Mouse (Mus musculus): ENCODE data around the gene Igfbp7.
"Not testable (repeated sequence)": the region's sequence is repeated elsewhere in the genome, so short reads cannot be mapped to it uniquely, and the experiment has no call there.

Igfbp7 gene

DNA sequence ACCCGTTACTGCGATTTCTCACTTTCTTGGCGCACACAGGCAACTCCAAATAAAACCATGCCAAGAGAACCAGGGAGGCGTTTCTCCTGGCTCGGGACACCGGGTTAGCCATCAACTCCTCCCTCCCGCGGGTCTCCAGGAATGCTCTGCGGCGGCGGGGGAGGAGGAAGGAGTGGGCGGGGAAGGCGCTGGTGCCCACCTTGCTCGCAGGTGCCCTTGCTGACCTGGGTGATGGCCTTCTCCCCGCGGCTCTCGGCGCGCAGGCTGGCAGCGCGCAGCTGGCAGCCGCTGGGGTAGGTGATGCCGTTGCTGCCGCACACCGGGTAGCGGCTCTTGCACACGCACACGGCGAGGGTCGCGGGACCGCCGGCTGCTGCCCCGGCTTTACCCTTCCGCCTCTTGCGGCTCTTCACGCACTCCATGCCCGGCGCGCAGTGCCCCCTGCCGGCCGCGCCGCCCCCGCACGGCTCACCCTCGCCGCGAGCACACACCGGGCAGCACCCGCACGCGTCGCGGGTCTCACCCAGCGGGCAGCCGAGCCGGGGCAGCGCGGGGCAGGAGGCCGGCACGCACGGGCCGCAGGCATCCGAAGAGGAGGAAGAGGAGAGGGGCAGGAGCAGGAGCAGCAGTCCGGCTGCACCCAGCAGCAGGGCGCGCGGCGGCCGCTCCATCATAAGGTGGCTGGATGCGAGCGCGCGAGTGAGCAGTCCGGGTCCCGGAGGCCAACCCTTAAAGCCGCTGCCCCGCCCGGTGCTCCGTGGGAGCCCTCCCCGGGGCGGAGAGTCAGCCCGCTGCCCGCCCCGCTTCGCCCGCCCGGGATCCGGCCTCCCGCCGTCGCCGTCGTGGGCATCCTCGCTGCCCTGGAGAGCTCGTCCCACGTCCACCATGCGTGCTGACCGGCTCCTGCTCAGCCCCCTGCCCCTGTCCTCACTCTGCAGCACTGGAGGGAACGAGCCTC, at the start of gene Igfbp7:
TSS of gene Igfbp7 (minus strand) at position 701 of the 958 bp plus-strand sequence.
- peak in 1 of 2 experiments; percentile 25 for DNase-seq (ENCODE audit: low spot score in 2 of 2)

DNA sequence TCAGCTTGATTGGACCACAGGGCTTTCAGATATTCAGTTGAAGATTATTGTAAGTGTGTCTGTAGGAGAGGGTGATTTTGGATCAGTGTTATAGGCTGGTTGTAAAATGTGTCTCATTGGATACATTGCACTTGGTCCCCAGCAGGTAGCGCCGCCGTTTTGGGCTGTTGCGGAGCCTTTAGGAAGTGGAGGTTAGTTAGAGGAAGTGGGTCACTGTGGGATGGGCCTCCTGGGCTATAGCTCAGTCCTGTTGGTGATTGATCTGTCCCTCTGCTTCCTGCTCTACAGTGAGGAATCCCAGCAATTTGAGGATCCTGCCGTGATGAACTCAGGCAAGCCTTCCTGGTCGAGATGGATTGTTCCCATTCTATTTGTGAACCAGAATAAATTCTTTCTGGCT, 44.3 kb upstream of the Igfbp7 start:
- no peak for DNase-seq (ENCODE audit: low spot score in 2 of 2)

DNA sequence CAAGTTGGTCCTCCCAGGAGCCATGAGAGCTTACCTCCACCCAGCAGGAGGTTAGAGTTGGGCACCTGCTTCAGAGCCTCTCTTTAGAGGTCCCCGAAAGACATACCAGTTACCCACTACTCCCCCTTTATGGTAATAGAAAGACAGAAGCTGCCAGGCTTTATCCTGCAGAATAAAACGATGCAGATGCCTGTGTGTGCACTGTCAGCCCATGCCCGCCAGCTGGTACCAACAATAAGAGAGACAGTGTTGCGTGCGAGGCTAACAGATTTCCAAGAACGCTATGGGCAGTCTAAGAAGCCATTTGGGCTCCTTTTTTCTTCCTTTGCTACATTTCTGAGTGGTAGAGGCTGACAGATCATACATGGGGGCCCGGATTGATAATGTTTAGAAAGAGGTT, 41.7 kb upstream of the Igfbp7 start:
- DNase-seq (ENCODE audit: low spot score in 2 of 2) = no peak

DNA sequence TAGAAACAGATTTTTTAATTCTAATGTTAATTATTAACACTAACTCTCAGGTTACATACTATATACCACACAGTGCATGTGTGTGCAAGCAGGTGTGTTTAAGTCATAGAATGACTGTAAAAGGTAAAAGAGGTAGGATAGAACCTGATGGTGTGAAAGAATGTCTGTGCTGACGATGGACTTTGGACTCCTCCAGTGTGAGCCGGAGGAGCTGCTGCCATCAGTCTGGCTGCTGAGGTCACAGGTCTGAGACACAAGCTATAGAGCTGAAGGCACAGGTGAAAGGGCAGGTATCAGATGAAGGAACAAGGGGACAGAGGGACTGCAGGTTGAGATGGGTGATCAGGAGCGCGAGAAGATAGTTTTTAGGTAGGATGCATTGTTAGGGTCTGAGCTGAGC, 37.6 kb upstream of the Igfbp7 start:
- no peak for DNase-seq (ENCODE audit: low spot score in 2 of 2)

DNA sequence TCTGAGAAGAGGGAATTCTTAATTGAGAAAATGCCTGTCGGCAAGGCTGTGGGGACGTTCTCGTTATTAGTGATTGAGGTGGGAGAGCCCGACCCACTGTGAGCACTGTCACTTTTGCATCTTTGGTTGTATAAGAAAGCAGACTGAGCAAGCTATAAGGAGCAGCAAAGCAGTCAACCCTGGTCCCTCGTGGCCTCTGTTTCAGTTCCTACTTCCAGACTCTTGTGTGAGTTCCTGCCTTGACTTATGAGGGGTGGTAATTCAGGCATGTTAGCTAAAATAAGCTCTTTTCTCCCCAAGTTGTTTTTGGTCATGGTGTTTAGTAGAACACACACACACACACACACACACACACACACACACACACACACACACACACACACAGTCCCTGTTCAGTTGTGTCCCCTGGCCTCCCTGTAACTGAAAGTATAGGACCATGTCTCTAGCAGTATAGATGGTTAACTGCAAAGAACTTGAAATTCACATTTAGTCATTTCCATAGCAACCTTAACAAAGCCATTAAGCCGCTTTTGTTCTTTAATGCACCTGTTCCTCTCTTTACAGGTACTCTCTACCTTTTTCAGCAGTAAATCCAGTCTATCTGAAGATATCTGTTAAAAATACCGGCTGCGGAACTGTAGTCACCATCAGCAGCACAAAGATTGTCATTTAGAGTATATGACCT, 36.2 kb upstream of the Igfbp7 start:
- no peak for DNase-seq (ENCODE audit: low spot score in 2 of 2)

DNA sequence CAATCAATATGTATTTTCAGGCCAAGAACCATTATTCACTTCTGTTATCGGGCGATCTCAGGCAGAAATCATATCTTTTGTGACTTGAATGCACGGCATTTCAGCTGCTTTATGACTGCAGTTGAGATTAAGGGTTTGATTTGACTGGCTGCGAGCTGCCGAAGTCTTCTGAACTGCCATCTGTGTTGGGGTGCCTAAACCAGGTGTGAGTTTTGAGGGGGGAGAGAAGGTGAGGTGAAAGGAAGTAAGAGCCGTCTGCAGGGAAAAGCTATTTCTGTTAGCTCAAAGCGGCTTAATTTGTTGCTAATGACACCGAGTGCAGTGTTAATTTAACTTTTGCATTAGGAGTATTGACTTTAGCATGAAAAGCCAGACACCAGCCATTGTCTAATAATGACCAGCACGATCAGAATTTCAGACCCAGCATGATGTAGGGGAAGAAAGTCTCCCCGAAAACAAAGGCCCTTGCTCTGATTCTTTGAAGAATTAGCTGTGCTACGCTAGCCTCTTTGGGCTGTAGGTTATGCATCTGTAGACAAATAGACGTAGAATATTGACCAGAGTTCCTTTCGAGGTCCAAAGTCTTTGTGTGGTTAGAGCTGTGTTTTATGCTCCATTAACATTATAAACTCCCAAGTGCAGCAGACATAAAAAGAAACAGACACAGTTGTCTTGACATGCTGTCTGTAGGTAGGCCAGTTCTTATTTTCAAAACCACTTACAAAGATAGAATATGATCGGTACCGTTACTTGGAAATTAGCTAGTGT, 35.2 kb upstream of the Igfbp7 start:
- no peak for DNase-seq (ENCODE audit: low spot score in 2 of 2)

DNA sequence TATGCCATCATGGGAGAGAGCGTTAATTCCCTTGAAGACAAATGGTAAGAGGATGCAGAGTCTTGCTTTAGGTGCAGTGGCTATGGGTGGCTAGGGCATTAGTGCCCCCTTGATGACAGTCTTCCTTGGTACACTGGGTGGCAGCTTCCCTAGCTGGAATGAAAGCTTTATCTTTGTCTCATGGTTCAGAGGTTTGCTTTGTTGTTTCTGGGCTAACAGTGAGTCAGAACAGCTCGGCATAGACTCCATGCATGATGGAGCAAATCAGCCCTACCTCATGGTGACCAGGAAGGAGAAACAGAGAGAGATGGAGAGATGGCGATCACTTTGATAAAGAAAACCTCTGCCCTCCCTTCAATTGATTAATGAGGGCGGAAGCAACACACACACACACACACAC, 28.5 kb upstream of the Igfbp7 start:
- DNase-seq (ENCODE audit: low spot score in 2 of 2) = no peak

DNA sequence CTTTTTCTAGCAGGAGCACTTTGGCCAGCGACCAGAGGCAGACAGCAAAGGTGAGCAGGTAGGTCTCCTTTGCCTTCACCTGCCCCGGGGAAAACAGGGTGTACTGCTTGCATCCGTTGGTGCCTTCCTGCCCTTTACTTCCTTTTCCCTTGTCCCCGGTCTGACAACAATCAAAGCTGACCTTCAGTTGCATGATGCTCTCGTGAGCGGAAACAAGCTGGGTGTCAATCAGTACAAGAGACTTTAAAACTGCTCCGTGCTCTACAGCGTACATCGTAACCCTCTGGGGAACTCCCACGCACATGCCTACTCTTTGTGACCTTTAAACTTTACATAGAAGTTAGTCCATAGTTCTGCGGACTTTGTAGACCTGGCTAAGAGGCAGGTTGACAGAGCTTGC, 26.2 kb upstream of the Igfbp7 start:
- DNase-seq (ENCODE audit: low spot score in 2 of 2) = no peak

DNA sequence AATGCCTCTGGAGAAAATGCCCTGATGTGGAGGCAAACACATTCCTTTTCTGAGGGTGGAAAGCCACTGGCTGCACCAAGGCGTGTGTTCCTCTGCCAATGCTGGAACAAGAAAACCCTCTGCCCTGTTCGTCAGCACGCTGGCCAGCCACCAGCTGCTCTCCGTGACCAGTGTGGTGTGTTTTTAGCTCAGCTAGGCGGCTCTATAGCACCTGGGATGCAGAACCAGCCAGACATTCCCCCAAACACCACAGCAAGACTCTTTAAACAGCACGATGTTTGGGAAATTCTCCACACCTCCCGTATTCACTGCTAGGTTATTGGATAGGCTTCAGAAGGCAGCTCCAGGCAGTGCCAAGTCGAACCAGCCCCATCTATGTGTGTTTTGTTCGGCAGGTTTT, 25.7 kb upstream of the Igfbp7 start:
- no peak for DNase-seq (ENCODE audit: low spot score in 2 of 2)

DNA sequence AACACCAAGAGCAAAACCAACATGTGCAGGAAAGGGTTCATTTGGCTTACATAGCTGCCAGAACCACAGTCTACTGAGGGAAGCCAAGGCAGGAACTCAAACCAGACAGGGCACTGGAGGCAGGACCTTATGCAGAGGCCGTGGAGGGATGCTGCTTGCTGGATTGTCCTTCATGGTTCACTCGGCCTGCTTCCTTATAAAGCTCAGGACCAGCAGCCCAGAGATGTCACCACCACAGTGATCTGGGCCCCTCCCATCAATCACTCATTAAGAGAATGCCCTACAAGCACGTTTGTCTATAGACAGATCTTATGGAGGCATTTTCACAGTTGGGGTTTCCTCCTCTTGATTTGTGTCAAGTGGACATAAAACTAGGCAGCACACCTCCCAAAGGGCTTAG, 25.3 kb upstream of the Igfbp7 start:
- DNase-seq (ENCODE audit: low spot score in 2 of 2) = no peak

DNA sequence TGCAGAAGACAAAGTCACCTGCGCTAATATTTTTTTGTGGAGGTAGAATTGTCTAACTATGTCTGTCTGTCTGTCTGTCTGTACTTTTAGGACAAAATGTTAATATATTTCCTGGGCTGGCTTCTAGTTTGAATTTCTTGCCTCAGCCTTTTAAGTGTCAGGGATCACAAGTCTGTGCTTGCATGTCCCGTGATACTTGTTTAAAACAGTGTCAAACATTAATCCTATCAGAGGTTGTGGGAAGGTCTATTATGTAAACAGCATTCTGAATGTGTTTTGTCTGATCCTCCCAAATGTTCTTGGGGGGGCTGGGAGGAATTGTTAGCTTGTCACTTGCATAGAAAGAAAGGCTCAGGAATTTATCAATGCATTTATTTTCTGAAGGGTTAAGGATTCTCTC, 24.6 kb upstream of the Igfbp7 start:
- DNase-seq (ENCODE audit: low spot score in 2 of 2) = no peak

DNA sequence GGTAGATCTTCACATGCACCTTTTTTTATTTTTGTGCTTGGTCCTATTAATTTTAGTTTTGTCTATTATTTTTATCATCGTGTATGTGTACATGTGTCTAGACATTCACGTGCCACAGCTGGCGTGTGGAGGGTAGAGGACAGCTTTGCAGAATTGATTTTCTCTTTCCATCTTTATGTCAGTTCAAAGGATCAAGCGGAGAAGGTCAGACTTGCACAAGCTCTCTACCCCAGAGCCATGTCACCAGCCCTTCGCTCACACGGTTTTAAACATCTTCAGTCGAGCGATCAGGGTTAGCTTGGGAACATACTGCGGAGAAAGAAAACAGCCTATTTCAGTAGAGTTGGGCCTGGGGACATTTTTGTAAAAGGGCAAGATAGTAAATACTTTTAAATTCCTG, 23.2 kb upstream of the Igfbp7 start:
- no peak for DNase-seq (ENCODE audit: low spot score in 2 of 2)

DNA sequence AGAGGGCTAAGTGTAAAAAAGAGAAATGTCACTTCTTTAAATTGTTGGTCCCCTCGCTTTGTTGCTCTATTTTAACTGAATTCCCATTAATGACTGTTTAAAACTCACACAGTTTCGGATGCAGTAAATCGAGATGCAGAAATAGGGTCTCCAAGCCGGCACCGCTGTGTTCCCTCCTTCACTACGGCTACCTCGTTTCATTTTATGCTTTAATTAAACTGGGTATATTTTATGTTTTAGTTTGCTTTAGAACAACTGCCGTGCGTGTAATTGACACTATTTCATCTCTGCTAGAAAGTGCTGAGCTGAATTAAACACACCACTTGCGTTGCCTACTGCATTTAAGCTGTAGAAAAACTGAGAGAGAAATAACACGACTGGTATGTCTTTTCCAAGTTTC, 22.6 kb upstream of the Igfbp7 start:
- no peak for DNase-seq (ENCODE audit: low spot score in 2 of 2)

DNA sequence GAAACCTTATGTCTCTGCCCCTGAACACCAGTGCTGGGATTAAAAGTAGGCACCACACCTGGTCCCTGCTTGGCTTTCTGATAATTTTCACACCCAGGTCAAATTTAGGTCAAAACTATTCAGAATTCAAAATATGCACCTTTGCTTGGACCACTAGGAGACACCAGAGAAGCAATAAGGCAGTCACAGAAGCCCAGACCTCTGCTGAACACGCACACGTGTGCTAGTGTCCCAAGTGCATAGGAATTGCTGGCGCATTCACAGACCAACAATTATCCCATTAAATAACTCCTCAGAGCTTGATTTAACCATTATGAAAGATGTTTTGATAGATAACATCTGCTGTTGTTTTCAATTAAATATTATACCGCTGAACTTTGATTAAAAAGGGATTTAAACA, 22.2 kb upstream of the Igfbp7 start:
- DNase-seq (ENCODE audit: low spot score in 2 of 2) = no peak

DNA sequence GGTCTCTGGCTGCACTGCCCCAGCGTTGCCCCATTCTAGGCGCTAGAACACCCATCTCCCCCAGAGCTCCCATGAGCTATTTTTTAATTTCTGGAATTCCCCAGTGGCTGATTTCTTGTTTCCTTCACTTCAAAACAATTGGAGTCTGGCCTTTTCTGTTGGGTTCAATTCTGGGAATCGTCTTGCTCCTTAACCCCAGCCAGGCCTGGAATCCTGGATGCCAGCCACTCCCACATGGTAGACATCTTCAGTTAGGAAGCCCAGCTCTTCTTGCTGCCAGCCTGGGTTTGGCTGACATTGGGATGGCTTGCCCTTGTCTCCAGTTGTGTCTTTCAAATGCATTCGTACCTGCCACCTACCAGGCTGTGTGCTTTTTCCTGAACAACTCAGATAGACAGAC, 20.7 kb upstream of the Igfbp7 start:
- DNase-seq (ENCODE audit: low spot score in 2 of 2) = no peak

DNA sequence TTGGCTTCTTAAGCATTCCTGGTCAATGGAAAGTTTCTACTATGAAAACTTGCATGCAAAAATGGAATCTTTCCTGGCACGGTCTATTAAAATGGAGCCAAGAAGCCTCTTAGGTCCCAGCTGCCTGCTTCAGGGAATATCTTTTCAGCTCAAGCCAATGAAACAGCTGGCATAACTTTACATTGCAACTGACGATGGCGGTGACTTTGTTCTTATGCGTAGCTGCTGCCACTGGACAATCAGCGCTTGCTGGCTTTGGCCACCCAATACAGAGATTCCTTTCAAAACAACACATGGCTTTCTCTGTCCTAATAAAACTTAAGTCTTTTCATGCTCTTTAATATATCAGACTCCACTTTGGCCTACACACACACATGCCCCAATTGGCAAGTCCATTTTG, 20.1 kb upstream of the Igfbp7 start:
- no peak for DNase-seq (ENCODE audit: low spot score in 2 of 2)

DNA sequence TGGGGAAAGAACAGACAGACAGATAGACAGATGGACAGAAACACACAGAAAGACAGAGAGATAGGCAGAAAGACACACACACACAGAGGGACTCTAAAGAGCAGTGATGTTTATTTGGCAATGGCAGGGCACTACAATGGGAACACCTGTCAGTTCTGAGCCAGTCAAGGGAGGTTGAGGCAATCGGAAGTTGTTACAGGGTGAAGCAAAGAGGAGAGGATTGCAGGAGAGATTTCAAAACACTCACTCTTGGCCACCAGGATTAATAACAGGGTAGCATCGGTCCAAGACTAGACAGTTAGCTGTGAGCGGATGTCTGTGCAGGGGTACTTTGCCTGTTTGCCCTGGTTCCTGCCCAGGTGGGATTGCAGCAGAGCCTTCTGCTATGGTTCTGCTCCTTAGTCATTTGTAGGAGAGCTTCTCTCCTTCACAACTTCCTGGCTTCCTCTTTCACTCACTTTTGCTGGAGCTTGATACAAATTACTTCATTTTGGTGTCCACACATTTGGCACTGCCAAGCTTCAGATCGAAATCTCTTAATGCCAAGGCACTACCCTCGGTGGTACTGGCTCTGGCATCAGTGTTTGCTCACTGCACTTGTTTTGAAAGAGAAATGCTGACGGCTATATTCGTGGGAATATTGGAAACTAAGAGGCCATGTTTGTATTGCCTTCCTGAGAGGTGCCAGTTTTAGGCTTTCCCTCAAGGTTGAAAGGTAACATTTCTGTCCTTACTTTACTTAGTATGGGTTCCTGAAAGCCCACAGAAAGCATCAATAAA, 18.1 kb upstream of the Igfbp7 start:
- DNase-seq (ENCODE audit: low spot score in 2 of 2) = no peak

DNA sequence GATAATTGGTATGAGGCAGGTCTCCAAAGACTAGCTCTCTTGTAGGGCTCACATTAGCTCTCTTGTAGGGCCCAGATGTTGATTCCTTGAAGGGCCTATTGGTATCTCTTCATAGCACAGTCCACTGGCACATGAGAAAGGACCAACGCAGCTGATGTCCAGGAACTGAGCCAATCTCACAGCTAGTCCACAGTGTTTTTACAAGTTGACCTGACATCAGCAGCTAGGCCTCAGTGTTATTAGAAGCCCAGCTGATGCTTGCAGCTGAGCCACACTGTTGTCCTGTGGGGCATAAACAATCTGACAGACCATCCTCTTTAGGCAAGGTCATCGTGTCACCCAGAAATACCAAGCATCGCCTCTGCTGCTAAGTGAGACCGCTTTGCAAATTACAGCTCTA, 11.7 kb upstream of the Igfbp7 start:
- DNase-seq (ENCODE audit: low spot score in 2 of 2) = not testable (repeated sequence)

DNA sequence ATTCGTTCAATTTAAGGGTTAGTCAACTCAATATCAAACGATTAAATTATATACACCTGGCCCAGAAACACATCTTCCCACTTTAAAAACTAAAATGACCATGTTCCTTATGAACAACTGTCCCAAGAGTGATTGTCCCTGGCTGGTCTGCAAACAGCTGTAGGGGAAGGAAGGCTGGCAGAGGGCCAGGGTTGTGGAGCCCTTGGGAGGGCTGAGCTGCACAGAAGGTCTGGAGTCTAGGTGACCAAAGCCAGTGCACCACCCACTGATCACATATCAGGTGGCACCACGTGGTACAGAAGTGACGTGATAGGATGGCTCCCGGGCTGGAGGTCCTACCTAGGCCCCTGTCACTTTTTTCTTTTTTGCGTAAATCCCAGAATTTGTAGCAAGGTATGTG, 8.2 kb upstream of the Igfbp7 start:
- DNase-seq (ENCODE audit: low spot score in 2 of 2) = no peak

DNA sequence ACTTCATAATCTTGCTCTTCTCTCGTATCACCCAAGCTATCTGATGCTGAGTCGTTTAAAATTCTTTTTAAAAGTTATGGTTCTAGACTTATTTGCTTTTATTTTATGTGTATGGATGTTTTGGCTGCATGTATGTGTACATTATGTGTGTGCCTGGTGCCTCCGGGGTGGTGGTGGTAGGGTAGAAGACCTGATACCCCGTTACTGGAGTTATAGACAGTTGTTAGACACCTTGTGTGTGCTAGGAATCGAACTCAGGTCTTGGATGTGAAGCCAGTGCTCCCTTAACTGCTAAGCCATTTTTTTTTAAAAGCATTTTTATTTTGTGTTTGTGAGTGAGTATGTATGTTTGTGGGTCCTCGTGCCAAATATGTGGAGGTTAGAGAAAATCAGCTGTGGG, 689 bp upstream of the Igfbp7 start:
- DNase-seq (ENCODE audit: low spot score in 2 of 2) = no peak

DNA sequence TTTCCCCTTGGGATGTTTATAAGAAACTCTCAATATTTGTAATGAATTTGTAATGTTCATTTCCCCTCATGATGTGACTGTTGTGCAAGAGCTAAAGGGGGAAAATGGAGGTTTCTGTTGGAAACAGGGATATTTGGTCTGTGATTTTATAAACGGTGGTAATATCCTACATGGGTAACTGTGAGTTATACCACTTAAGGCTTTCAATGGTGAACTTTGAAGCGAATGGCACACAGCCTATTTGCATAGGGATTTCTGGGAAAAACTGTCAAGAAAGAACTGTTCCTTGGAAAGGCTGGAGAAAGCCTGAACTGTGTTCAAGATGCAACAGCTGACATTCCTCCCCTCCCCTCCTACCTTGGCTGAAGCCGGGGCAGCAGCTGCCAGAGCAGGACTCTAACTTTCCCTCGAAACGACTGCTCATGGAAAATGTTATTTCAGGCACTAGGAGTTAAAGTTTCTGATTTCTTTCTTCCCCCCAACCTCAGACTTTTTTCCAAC, 1.4 kb downstream of the Igfbp7 start:
- no peak for DNase-seq (ENCODE audit: low spot score in 2 of 2)

Data from spleen, postnatal 14 days (tissue).